Mouse (Mus musculus): ENCODE data around the gene Itga5. TPM values are rescaled to one million over a fixed set of nuclear protein-coding genes. Genes with fewer than 3 reads are reported as not detected.

Itga5 gene
- polyA plus RNA-seq, 1 experiment from 2014 or later: 41.3 TPM

- no peak overlapping the region for H3K4me2 ChIP-seq
- no peak overlapping the region for H3K9ac ChIP-seq
- H3K27ac ChIP-seq: no peak overlapping the region
- 25% methylated on average over 7 of the region's 7 CpGs for WGBS
- peaks cover 48% of the 10 kb centered on the region for H3K27me3 ChIP-seq
- H3K4me3 ChIP-seq (replicated peaks): no peak overlapping the region
- no peaks in the 10 kb centered on the region for H3K9me3 ChIP-seq (replicated peaks)
- peaks cover 54% of the 10 kb centered on the region for H3K4me1 ChIP-seq
- no peak for ATAC-seq (replicated peaks; ENCODE audit: low FRiP score)
- H3K36me3 ChIP-seq: no peaks in the 10 kb centered on the region
Observed at GRCm38 (mm10) chr15:103335488-103336235, 30.9 kb downstream of the Itga5 start.

GRCm38 (mm10) chr15:103335040-103335439, 31.5 kb downstream of the Itga5 start:
- Histone ChIP-seq H3K4me3 (replicated peaks) (no peak overlapping the region), H3K4me1 (peaks cover 48% of the 10 kb centered on the region), H3K4me2 (no peak overlapping the region), H3K27ac (no peak overlapping the region), H3K9me3 (replicated peaks) (no peaks in the 10 kb centered on the region), H3K27me3 (peaks cover 41% of the 10 kb centered on the region), H3K9ac (no peak overlapping the region), H3K36me3 (no peaks in the 10 kb centered on the region)
- 47% methylated on average over 3 of the region's 3 CpGs for WGBS
- ATAC-seq (replicated peaks; ENCODE audit: low FRiP score): no peak

- Histone ChIP-seq H3K4me3 (replicated peaks) (no peak overlapping the region), H3K4me1 (peaks cover 40% of the 10 kb centered on the region), H3K9ac (no peak overlapping the region), H3K27me3 (peaks cover 33% of the 10 kb centered on the region), H3K9me3 (replicated peaks) (no peaks in the 10 kb centered on the region), H3K4me2 (no peak overlapping the region), H3K27ac (no peak overlapping the region), H3K36me3 (no peaks in the 10 kb centered on the region)
- 15% methylated on average over 2 of the region's 2 CpGs for WGBS
- no peak for ATAC-seq (replicated peaks; ENCODE audit: low FRiP score)
Observed at GRCm38 (mm10) chr15:103334194-103334593, 32.4 kb downstream of the Itga5 start.

GRCm38 (mm10) chr15:103333738-103334137, 32.8 kb downstream of the Itga5 start:
- H3K27ac ChIP-seq: no peak overlapping the region
- H3K9me3 ChIP-seq (replicated peaks): no peaks in the 10 kb centered on the region
- 54% methylated on average over 5 of the region's 5 CpGs for WGBS
- H3K4me2 ChIP-seq: no peak overlapping the region
- no peaks in the 10 kb centered on the region for H3K36me3 ChIP-seq
- H3K9ac ChIP-seq: no peak overlapping the region
- ATAC-seq (replicated peaks; ENCODE audit: low FRiP score): no peak
- H3K4me1 ChIP-seq: peaks cover 36% of the 10 kb centered on the region
- no peak overlapping the region for H3K4me3 ChIP-seq (replicated peaks)
- H3K27me3 ChIP-seq: peaks cover 28% of the 10 kb centered on the region

- WGBS: 58% methylated on average over 5 of the region's 5 CpGs
- no peak overlapping the region for H3K9ac ChIP-seq
- no peak overlapping the region for H3K4me2 ChIP-seq
- no peaks in the 10 kb centered on the region for H3K36me3 ChIP-seq
- H3K9me3 ChIP-seq (replicated peaks): no peaks in the 10 kb centered on the region
- no peak for ATAC-seq (replicated peaks; ENCODE audit: low FRiP score)
- no peak overlapping the region for H3K27ac ChIP-seq
- peaks cover 22% of the 10 kb centered on the region for H3K27me3 ChIP-seq
- no peak overlapping the region for H3K4me3 ChIP-seq (replicated peaks)
- peaks cover 36% of the 10 kb centered on the region for H3K4me1 ChIP-seq
Observed at GRCm38 (mm10) chr15:103333081-103333615, 33.4 kb downstream of the Itga5 start.

- WGBS: under 1% methylated on average over 29 of the region's 40 CpGs
- ATAC-seq (replicated peaks; ENCODE audit: low FRiP score): peak; percentile 97
- peaks cover 44% of the 10 kb centered on the region for H3K4me1 ChIP-seq
Observed at GRCm38 (mm10) chr15:103323455-103324247, 42.9 kb downstream of the Itga5 start.

GRCm38 (mm10) chr15:103323070-103323454, 43.5 kb downstream of the Itga5 start:
- Histone ChIP-seq H3K4me3 (replicated peaks) (peak overlapping the region; percentile 61), H3K27ac (peak overlapping the region; percentile 79), H3K36me3 (peaks cover 7% of the 10 kb centered on the region; the same call in 1 of the 2 replicates), H3K9me3 (replicated peaks) (no peaks in the 10 kb centered on the region), H3K9ac (peak overlapping the region; percentile 75), H3K27me3 (no peaks in the 10 kb centered on the region), H3K4me1 (peaks cover 49% of the 10 kb centered on the region), H3K4me2 (peak overlapping the region; percentile 77)
- WGBS: under 1% methylated on average over 14 of the region's 26 CpGs
- ATAC-seq (replicated peaks; ENCODE audit: low FRiP score): peak; percentile 71

More at GRCm38 (mm10) chr15:103323455-103324247, 42.9 kb downstream of the Itga5 start:
- Histone ChIP-seq H3K9ac (peak overlapping the region; percentile 75), H3K4me2 (peak overlapping the region; percentile 77), H3K9me3 (replicated peaks) (no peaks in the 10 kb centered on the region), H3K27ac (peak overlapping the region; percentile 79), H3K4me3 (replicated peaks) (peak overlapping the region; percentile 61), H3K36me3 (peaks cover 7% of the 10 kb centered on the region; the same call in 1 of the 2 replicates), H3K27me3 (no peaks in the 10 kb centered on the region)

- Histone ChIP-seq H3K27me3 (no peaks in the 10 kb centered on the region), H3K9me3 (replicated peaks) (no peaks in the 10 kb centered on the region), H3K27ac (peak overlapping the region; percentile 10; the same call in 1 of the 2 replicates), H3K9ac (peak overlapping the region; percentile 75; the same call in 1 of the 2 replicates), H3K4me3 (replicated peaks) (peak overlapping the region; percentile 61), H3K36me3 (peaks cover 12% of the 10 kb centered on the region; the same call in 1 of the 2 replicates), H3K4me2 (peak overlapping the region; percentile 77), H3K4me1 (peaks cover 53% of the 10 kb centered on the region)
- WGBS: 33% methylated on average over 4 of the region's 4 CpGs
- ATAC-seq (replicated peaks; ENCODE audit: low FRiP score): 0 out of 2 replicates have a peak, but pooled peaks have one; percentile 1
Observed at GRCm38 (mm10) chr15:103322396-103322795, 44.2 kb downstream of the Itga5 start.

- H3K27ac ChIP-seq: no peak overlapping the region
- H3K4me1 ChIP-seq: peaks cover 58% of the 10 kb centered on the region
- no peak overlapping the region for H3K4me2 ChIP-seq
- H3K27me3 ChIP-seq: no peaks in the 10 kb centered on the region
- ATAC-seq (replicated peaks; ENCODE audit: low FRiP score): no peak
- no peak overlapping the region for H3K4me3 ChIP-seq (replicated peaks)
- 55% methylated on average over 1 of the region's 1 CpGs for WGBS
- H3K9me3 ChIP-seq (replicated peaks): no peaks in the 10 kb centered on the region
- no peak overlapping the region for H3K9ac ChIP-seq
- peaks cover 25% of the 10 kb centered on the region for H3K36me3 ChIP-seq
Observed at GRCm38 (mm10) chr15:103321076-103321475, 45.5 kb downstream of the Itga5 start.

GRCm38 (mm10) chr15:103318201-103318816, 48.3 kb downstream of the Itga5 start:
- H3K4me3 ChIP-seq (replicated peaks): no peak overlapping the region
- WGBS: 54% methylated on average over 3 of the region's 3 CpGs
- no peak overlapping the region for H3K4me2 ChIP-seq
- H3K4me1 ChIP-seq: peaks cover 72% of the 10 kb centered on the region
- no peaks in the 10 kb centered on the region for H3K9me3 ChIP-seq (replicated peaks)
- peak overlapping the region; percentile 43; the same call in 1 of the 2 replicates for H3K27ac ChIP-seq
- peaks cover 35% of the 10 kb centered on the region for H3K36me3 ChIP-seq
- ATAC-seq (replicated peaks; ENCODE audit: low FRiP score): no peak
- no peaks in the 10 kb centered on the region for H3K27me3 ChIP-seq
- H3K9ac ChIP-seq: no peak overlapping the region

GRCm38 (mm10) chr15:103317731-103318130, 48.8 kb downstream of the Itga5 start:
- Histone ChIP-seq H3K9ac (no peak overlapping the region), H3K36me3 (peaks cover 35% of the 10 kb centered on the region), H3K27me3 (no peaks in the 10 kb centered on the region), H3K4me1 (peaks cover 69% of the 10 kb centered on the region), H3K4me2 (no peak overlapping the region), H3K27ac (no peak overlapping the region), H3K9me3 (replicated peaks) (no peaks in the 10 kb centered on the region), H3K4me3 (replicated peaks) (no peak overlapping the region)
- 87% methylated on average over 8 of the region's 8 CpGs for WGBS
- ATAC-seq (replicated peaks; ENCODE audit: low FRiP score): no peak

Data from kidney, embryonic 15.5 days (tissue).